Mouse (Mus musculus) hindbrain, embryonic 15.5 days (tissue): ENCODE results near the gene Ptn. TPM values are rescaled to one million over a fixed set of nuclear protein-coding genes. Genes with fewer than 3 reads are reported as not detected.

Experiments used
- ATAC-seq: fragments of 200-750 bp; cut with Nextera tagmentation; 2 replicates; pipeline ENCODE4 v1.8.0; 2017; ENCODE audit warnings: low read depth, moderate number of reproducible peaks, moderate TSS enrichment; ENCODE audit not compliant: low FRiP score
- H3K27ac ChIP-seq: fragments of 300-500 bp; sonication (generic); replicated peaks from 2 replicates; pipeline ENCODE4 v1.5.1; 2015; ENCODE audit warnings: mild to moderate bottlenecking, inconsistent platforms
- H3K27me3 ChIP-seq: fragments of 300-500 bp; sonication (generic); 2 replicates; pipeline ENCODE4 v1.6.1; 2015; ENCODE audit warnings: control low read depth, inconsistent platforms
- H3K36me3 ChIP-seq: fragments of 300-500 bp; sonication (generic); 2 replicates; pipeline ENCODE4 v1.6.1; 2015; ENCODE audit warnings: control low read depth, inconsistent platforms
- H3K4me1 ChIP-seq: fragments of 300-500 bp; sonication (generic); replicated peaks from 2 replicates; pipeline ENCODE4 v1.6.1; 2015; ENCODE audit warnings: control low read depth, inconsistent platforms
- H3K4me2 ChIP-seq: fragments of 300-500 bp; sonication (generic); 2 replicates; pipeline ENCODE4 v1.6.1; 2015; ENCODE audit warnings: moderate library complexity, mild to moderate bottlenecking, inconsistent platforms
- H3K4me3 ChIP-seq: fragments of 300-500 bp; sonication (generic); 2 replicates; pipeline ENCODE4 v1.5.1; 2015; ENCODE audit warnings: mild to moderate bottlenecking, inconsistent platforms
- H3K9ac ChIP-seq: fragments of 300-500 bp; sonication (generic); 2 replicates; pipeline ENCODE4 v1.6.1; 2015; ENCODE audit warnings: inconsistent platforms
- H3K9me3 ChIP-seq: fragments of 300-500 bp; sonication (generic); 2 replicates; pipeline ENCODE4 v1.6.1; 2016; ENCODE audit warnings: control low read depth, inconsistent platforms
- WGBS: fragments of 180-500 bp; shearing (Covaris S2); methylation state at CpG from one replicate; pipeline ENCODE4 v1.1.7; 2015; 5-methylcytosine and 5-hydroxymethylcytosine counted together
- microRNA-seq: library from miRNA; unstranded; fragments of <30 nt; microRNA quantifications from one replicate; pipeline ENCODE4, GENCODE M21; 2016
- polyA plus RNA-seq: library from polyadenylated mRNA; unstranded; fragments of >200 nt; fragmentation: Nextera tagmentation; extraction: Ambion mirVana; gene quantifications from 2 replicates; pipeline ENCODE4 v1.2.1, GENCODE M21; 2015

Ptn gene
- polyA plus RNA-seq, 1 experiment from 2014 or later = 825 TPM

DNA sequence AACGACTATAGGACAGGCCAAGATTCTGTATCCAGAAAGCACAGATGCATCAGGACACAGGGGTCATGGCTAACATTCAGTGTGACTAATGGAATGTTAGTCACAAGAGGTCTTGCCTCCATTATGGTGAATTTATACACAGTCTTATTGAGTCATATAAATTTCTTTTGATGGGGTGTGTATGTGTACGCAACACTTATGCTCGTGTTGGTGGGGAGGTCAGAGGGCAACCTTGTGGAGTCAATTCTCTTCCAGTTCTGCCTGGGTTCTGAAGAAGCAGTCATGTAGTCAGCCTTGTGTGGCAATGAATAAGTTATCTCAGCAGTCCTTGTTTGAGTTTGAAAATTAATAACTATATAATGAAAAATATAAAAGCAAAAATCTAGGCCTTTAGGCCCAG, 138.7 kb downstream of the Ptn start:
- ATAC-seq = no peak
- Histone ChIP-seq H3K27ac (no peak overlapping the region), H3K27me3 (no peaks in the 10 kb centered on the region), H3K9me3 (no peaks in the 10 kb centered on the region), H3K36me3 (no peaks in the 10 kb centered on the region), H3K4me3 (no peak overlapping the region), H3K4me1 (peaks cover 12% of the 10 kb centered on the region), H3K4me2 (no peak overlapping the region), H3K9ac (no peak overlapping the region)
- WGBS = 80% methylated on average over 3 of the region's 3 CpGs

Small RNA genes lying within 50 kb of the gene (microRNA-seq; reads per million reads assigned to microRNA genes)
- not detected for gene Gm25111
